Mouse (Mus musculus): ENCODE results near the gene Cxxc4. TPM values are rescaled to one million over a fixed set of nuclear protein-coding genes. Genes with fewer than 3 reads are reported as not detected.

Cxxc4 gene
- total RNA-seq (2023): not detected in 4 replicates

GRCm38 (mm10) chr3:134236414-134237112, at the start of gene Cxxc4:
TSS of gene Cxxc4 (plus strand) at chr3:134236484.

